Mouse (Mus musculus) liver, adult 2 months (tissue): ENCODE data around the gene Ahcyl1.

Experiments
- CTCF ChIP-seq: fragments of 200-500 bp; IDR thresholded peaks from 2 replicates; pipeline ENCODE4 v1.5.1; 2011; ENCODE audit warnings: low read depth, low read length, control low read depth
- POLR2A ChIP-seq: fragments of 200-500 bp; IDR thresholded peaks from 2 replicates; pipeline ENCODE4 v1.6.1; 2011; ENCODE audit warnings: low read length, control low read depth; ENCODE audit not compliant: insufficient read depth; ENCODE audit errors: extremely low read depth

DNA sequence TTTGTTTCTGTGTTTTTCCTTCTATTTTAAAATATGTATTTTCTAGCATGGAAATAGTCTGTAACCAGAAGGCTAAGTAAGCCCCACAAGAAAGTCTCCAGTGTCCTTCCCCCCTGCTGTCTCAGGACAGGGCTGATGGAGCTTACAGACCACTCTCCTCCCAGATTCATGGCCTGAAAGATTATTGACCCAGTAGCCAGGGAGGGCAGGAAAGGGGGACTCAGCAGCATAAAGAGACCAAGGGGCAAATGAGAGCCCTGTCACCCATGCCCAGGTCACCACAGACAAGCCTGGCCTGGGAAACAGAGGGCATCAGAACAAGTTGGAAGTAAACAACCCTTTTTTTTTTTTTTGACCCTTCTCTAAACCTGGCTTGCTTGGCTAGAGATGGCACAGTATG, 45.0 kb upstream of the Ahcyl1 start:
- TF ChIP-seq CTCF (no peak), POLR2A (no peak)
